Mouse (Mus musculus): Measurements from ENCODE around the gene Tada1.

Gene Tada1

DNA sequence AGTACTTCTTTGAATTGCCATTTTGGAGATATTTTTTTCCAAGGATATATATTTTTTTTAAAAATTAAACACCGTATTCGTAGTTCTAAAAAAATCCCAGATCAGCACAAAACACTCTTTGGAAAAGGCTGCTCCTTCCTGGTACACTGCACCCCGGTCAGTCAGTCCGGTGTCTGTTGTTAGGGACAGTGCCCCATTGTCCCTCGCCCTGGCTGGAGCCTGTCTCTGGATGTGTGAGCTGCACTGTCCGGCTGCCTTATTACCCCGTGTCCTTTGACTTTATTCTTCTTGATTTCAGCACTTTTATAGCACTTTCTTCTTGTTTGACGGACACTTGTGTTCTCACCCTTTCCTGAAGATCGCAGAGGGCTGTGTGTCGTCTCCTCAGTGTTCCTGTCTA is 5.7 kb downstream of the Tada1 start:
- DNase-seq (ENCODE audit: low spot score) = no peak

DNA sequence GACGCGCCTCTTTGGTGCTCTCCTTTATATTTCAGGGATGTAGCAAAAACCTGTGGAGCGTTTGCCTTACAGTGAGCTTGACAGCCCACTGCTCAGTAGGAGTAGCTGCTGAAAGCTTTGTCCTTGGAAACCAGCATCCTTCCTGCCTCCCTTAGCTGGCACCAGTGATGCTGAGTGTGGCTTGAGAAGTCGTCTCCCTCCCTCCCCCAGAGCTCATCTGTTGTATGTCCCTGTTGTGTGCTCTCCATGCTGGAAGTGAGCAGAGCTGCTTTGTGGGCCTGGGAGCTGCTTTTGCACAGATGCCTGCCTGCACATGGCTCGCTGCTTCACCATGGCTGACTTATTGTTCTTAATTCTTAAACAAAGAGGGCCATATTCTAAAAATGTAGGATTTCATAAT is 6.5 kb downstream of the Tada1 start:
- no peak for DNase-seq (ENCODE audit: low spot score)

DNA sequence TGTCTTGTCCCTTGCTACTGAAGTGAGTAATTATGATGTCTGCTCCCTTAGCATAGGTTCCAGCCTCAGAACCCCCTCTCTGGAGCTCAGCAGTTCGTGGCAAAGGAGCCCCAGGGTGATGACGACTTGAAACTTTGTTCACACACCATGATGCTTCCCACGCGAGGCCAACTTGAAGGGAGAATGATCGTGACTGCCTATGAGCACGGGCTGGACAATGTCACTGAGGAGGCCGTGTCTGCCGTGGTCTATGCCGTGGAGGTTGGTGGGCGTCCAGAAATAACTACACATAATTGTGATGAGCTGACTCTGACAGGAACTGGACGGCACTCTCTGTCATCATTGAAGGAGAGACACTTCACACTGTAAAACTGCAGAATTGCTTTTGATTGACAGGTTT is 9.6 kb downstream of the Tada1 start:
- DNase-seq (ENCODE audit: low spot score) = no peak

DNA sequence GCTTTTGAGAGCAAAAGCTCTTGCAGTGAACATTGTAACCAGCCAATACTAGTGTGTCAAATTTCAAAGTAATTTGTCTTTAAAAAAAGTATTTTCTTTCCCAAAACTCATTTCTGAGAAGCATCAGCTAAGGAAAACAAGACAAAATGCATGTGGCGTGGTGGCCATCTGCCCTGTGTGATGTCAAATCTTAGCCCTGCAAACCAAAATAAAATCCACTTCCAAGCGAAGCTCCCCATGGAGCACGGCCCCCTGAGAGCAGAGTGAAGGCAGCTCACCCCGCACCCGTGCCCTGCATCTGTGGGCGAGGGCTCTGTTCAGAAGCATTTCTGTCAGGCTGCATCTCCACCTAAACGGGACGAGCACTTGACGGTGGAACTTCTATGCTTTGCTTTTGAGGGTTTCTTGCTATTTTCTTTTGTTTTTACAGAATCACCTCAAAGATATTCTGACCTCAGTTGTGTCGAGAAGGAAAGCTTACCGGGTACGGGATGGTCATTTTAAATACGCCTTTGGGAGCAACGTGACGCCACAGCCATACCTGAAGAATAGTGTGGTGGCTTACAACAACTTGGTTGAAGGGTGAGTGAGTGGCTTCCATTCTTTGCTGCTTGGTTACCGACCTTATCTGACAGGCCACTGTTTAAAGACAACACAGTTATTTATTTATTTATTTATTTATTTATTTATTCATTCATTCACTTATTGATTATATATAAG is 10.7 kb downstream of the Tada1 start:
- no peak for DNase-seq (ENCODE audit: low spot score)

DNA sequence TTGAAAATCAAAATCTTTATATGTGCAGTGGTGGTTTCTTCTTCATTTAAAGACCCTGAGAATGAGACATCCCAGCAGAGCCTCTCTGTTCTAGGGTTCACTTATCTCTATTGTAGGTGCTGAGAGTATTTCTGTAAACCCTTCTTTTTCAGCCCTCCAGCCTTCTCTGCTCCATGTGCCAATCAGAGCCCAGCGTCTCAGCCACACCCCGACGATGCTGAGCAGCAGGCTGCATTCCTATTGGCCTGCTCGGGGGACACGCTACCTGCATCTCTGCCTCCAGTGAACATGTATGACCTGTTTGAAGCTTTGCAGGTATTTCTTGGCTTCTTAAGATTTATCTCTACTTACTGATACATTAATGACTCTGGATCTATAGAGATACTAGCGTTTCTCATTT is 12.8 kb downstream of the Tada1 start:
- no peak for DNase-seq (ENCODE audit: low spot score)

DNA sequence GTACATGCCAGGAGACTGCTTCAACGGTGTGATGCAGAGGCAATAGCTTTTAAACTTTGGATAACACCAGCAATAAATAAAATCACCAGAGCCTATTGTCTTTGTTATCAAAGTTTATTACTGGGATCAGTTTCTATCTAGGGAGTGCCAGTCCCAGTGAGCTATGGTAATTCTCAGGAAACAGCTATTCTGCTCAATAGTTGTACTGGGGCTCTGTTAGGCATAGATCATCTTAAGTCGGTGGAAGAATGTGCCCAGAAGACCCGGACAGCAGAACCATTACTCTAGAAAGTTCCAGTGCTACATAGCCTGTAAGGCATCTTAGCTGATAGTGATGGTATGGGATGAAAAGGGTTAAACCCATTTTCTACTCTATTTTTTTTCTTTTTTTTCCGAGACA is 15.9 kb downstream of the Tada1 start:
- no peak for DNase-seq (ENCODE audit: low spot score)

DNA sequence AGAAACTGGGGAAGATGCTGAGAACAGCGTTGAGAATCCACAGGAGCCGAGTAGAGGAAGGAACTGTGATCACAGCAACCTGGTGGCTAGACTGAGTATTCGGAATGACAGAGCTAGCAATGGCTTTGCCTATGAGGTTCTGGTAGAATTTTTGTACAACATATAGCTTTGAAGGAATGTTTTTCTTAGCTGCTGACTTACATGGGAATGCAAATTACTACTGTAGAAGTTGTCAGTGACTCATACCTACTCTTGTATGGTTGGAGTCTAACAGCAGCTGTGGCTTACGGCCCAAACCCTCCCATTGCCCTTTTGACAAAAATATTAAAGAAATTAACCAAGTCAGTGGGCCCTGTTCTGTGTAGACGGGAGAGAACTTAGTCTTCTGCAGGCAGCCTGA is 16.8 kb downstream of the Tada1 start:
- no peak for DNase-seq (ENCODE audit: low spot score)

DNA sequence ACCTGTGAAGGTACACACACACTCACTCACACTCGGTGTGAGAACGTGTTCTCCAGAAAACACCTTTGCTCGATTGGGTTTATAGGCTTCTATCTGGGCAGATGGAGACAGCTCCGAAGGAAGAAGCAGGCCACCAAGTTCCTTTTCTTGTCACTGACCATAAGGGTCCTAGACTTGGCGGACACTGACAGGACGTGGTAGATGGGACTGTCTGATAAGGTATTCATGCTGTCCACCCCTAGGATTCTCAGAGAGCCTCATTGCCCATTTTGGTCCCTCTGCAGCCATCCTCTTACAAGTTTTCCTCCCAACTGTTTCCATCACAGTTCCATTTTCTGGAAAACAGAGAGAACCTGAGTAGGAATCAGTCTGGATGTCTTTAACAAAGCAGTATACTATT is 17.5 kb downstream of the Tada1 start:
- no peak for DNase-seq (ENCODE audit: low spot score)

DNA sequence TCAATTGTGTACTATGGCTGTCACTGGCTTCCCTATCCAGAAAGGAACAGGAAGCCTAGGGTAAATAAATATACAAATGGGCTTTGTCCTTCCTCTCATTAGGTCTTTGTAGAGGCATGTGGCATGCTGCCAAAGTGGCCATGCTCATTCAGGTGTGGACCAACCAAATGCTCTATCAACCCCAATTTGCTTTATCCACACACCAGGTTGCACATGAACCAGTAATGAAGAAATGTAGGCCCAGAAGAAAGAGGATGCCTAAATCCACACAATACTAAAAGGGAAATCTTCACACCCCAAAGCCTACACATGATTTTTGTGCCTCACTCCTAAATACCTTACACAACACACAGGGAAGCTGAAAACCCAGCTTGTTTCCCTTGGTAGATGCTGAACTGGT is 22.6 kb downstream of the Tada1 start:
- DNase-seq (ENCODE audit: low spot score) = no peak

DNA sequence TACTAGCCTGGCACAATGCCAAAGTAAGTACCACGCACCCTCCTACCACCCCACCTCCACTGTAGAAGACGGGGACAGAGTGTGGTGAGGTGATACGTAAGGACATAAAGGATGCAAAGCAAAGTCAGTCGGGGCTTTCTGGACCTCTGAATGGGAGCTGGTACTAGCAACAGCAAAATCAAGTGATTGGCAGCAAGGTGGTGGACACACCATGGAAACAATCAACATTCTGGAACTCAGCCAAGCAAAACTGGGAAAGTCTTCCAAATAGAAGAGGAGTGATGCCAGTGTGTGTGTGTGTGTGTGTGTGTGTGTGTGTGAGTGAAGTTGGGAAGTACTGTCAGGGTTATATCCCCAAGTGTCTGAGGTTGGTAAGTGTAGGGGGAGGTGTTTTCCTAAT is 23.1 kb downstream of the Tada1 start:
- no peak for DNase-seq (ENCODE audit: low spot score)

DNA sequence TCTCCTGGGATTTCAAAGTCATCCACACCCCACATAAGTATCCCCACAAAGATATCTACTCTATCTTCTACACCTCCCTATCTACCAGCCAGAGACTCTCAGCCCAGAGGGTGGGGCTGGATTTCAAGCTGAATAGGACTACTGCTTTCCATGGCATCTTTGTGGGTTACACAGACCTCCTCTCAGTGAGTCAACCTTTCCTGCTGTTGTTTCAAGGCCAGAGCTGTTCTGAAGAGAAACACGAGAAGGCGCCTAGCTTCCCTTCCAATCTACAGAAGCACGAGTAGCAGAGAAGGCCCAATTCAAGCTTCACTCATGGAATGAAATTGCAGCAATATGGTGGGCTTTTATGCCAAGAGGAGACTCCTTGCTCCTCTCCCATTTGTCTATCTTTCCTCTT is 24.9 kb downstream of the Tada1 start:
- DNase-seq (ENCODE audit: low spot score) = no peak

DNA sequence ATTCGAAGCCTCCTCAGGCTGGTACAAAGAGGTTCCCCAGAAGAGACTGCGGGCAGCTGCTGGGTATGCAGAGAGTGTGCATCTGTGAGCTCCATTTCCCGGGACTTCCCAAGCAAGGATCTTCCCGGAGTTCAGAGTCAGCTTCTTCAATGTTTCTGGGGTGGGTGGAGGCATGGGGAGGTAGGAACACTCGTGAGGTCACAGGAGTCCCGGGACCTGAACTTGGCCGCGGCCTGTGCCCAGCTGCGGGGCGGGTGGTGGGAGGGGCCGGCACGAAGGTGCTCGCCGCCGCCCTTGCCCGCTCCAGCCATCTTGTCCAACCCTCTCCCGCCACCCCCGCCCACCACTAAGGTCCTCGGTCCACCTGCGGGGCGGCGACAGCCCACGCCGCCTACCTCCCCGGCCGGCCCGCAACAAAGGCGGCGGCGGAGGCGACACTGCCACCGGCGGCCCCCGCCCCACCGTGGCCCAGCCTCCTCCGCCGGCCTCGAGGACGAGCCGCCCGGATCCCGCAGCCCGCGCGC is 30.3 kb downstream of the Tada1 start:
- DNase-seq (ENCODE audit: low spot score) = peak; percentile 27

DNA sequence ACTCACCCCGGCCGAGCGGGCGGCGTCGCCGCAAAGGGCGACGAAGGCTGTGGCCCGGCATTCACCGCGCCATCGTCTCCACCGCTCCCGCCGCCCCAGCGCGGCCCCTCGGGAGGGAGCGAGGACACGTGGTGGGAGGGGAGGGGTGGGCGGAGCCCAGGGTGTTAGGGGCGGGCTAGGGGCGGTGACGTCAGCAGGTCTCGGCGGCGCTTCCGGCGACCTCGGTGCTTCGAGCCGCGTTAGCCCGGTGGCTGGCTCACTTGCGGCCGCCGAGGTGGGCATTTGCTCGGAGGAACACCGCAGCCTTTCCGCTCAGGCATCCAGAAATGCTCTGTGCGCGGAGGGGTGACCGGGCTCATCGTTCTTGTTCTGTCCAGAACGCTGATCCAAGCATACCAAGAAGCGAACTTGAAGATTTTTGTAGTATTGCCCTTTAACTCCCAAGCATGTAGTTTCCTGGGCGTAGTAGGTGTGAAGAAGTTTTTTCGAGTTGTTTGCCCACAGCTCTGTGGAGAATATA is 30.9 kb downstream of the Tada1 start, which contains the start of gene Pogk:
Pogk (minus strand) TSS at position 163 of the 520 bp plus-strand sequence.
- DNase-seq (ENCODE audit: low spot score) = peak; percentile 80

DNA sequence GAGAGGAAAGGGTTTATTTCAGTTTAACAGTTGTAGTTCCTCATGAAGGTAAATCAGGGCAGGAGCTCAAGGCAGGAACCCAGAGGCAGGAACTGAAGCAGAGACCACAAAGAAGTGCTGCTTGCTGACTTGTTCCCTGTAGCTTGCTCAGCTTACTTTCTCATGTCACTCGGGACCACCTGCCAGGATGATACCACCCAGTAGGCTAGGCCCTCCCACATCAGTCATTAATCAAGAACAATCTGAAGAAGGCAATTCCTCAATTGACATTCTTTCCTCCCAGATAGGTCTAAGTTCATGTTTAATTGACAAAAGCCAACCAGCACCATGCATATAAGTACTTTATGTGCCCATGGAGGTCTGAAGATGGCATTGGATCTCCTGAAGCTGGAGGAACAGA is 32.6 kb downstream of the Tada1 start:
- no peak for DNase-seq (ENCODE audit: low spot score)

DNA sequence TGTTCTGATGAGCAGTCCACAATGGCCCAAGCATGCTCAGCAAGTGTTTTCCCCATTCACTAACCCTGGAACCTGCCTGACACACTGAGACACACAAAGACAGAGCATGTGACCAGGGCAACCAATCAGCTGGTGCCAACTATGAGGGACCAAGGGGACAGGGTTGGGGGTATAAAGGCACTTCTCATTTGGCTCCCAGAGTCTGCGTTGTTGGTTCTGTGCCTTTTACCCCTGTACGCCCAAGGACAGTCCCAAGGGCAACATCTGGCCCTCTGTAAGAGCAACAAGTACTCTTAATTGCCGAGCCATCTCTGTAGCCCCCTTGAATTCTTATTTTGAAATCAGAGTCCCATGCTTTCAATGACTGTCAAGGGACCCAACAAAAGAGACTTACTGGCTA is 33.4 kb downstream of the Tada1 start:
- no peak for DNase-seq (ENCODE audit: low spot score)

DNA sequence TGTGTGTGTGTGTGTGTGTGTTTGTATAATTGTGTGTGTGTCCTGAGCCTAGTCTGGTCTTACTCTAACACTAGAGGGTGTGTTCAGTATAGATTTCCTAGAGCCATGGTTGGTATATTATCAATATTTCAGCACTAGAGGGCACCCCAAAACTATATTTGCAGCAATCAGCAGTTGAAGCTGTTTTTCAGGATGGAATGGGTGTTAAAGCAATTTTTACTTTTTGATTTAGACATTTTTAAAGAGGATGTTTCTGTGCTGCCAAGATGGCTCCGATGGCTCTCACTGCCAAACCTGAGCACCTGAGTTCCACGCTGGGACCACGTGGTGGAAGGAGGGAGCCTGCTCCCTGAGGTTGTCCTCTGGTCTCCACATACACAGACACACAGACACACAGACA is 50.2 kb downstream of the Tada1 start:
- DNase-seq (ENCODE audit: low spot score) = no peak

DNA sequence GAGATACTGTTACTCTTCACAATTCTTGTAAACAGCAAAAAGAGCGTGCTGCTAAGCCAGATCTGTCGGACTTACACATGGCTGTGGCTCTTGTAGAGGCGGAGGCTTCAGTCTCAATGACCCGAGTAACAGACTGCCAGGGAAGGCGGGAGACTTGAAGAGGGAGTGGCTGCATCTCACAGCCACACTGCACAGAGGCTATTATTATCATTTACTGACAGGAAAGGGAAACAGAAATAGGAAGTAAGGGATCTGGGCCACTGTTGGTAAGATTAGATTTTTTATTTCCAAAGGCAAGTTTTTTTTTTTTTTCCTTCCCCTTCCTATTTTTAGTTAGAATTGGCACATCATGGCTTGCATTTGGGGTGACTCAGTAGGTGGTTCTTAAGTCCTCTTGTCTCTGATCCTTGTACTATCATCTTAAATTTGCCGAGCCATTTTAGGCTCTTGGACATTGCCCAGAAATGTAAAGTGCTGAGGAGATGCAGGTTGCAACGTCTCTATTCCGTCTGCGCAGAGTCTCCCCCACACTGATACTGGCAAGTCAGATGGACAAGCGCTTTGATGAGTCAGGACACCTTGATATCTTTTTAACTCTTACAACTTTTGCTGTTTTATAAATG is 51.0 kb downstream of the Tada1 start:
- no peak for DNase-seq (ENCODE audit: low spot score)

DNA sequence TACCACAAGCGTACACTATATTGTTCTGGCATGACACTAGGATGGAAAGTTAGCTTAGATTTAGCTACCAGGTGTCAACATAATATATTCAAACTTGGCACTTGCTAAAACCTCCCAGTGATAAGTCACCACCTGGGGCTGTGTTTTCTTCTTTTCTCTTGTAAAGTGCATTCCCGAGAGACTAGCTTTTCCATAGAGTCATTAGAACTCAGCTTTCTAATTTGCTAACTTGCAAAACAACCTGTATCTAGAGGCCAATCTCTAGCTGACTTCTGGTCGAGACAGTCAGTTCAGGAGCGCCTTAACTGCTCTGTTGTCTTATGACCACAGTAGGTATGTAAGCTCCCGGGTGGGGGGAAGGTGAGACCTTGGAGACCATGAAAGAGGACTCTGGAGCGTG is 60.5 kb downstream of the Tada1 start:
- DNase-seq (ENCODE audit: low spot score) = no peak

DNA sequence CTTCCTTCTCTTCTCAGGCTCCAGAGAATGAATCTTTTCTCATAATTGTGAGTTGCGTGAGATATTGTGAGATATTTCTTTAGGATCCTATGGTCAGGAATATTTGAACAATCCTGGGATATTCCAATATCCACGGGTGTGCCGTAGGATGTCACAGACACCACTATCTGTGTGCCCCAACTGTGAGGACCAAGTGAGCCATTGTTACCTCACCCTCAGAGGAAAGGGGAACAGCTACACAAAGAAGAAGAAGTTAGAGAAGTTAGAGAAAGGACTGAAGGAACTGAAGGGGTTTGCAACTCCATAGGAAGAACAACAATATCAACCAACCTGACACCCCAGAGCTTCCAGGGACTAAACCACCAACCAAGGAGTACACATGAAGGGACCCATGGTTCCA is 63.1 kb downstream of the Tada1 start:
- DNase-seq (ENCODE audit: low spot score) = no peak
